Mouse (Mus musculus): ENCODE results near the gene Abca9.

DNA sequence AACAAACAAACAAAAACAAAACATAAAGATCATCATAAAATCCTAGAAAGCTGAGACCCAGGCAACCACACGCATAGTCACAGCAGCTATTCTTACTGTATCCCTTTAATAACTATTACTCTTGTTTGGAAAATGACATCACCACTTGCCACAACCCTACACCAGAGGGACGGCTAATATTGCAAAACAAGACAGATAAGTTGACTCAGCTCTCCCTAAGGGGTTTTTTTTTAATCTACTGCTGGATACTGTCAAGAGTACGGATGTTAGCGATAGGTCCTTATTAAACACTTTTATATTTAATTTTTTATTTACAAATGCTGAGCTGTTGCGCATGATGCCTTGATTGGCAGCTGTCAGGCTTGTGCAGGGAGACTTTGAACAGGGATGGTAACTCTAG is 37.2 kb downstream of the Abca9 start:
- TF ChIP-seq CTCF (IDR thresholded peaks at IDR 0.05; ENCODE audit: extremely low read depth, insufficient read depth, low read length): no peak
- no peak for TF ChIP-seq POLR2A (IDR thresholded peaks at IDR 0.05; ENCODE audit: extremely low read depth, insufficient read depth, low read length)

All from cortical plate, adult 2 months (tissue).